Mouse (Mus musculus) hindlimb bud, embryonic 11.5 days (tissue): ENCODE results near the gene Mkrn1.
"Not testable (repeated sequence)": the region's sequence is repeated elsewhere in the genome, so short reads cannot be mapped to it uniquely, and the experiment has no call there.

Experiments
- DNase-seq: peaks from one replicate; pipeline ENCODE4 v3.0.0-alpha.2; 2012; ENCODE audit warnings: low read depth, low spot score; ENCODE audit errors: extremely low spot score

The Mkrn1 gene

DNA sequence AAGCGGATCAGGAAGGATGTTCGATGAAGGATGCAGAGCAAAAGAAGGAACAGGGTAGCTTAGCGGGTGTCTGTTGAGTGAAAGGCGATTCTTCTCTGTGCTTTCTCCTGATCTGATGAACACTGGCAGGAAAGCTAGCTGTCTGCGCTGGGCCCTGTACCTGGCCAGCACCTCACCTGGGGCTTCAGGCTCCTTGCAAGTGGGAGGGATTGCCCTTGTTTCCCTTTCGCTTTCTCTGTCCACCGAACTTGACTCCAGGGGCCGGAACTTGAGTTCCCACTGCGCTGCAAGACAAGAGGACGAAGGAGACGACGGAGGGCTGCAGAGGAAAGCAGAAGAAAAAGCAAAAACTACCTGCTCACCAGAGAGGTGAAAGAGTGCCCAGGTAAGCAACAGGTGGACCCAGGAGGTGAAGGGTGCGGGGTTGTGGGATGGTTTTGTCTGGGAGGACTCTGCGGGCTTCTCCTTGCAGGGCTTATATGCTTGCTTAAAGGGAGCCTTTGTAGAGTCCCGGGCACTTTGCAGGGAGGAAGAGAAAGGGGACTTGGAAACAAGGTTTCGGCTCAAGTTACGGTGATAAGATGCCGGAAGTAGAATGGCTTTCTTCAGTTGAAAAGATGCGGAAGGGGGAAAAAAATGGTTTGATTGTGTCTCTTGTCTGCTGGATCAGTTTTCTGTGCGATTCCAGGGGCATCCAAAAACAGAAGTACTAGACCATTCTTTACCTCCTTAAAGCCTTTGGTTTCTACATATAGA, 39.0 kb downstream of the Mkrn1 start, which contains the start of gene Rab19:
TSS of gene Rab19 (plus strand) at position 51 of the 756 bp plus-strand sequence.
- no peak for DNase-seq

DNA sequence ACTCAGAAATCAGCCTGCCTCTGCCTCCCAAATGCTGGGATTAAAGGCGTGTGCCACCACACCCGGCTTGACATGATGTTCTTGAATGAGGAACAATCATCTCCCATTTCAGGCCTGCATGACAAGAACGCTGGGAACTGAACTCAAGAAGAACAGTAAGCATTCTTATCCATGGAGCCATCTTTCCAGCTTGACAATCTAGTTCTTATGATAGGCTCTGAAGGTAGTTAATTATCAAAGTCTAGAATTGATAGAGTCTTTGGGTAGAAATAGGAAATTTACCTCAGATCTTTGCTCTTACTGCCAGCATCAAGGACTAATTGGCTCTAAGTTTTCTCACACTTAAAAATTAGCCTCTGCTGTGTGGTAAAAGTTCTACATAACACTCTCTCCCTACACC, 40.0 kb downstream of the Mkrn1 start:
- DNase-seq: no peak

DNA sequence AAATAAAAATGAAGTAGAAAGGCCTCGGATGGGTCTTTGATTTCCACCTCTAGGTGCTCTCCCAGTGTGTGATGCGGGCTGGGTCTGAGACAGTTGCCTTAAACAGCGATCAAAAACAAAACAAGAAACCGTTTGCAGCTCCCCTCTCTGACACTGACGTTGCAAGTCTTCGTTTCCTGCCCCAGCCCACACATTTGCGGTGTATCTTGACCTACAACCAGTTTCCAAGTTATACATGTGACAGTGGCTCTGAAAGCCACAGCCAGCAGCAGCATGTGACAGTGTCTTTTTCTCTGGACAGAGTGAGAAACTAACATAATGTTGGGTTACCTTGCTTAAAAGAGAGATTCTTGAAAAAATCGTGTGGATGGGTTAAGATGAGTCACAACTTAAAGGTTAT, 40.5 kb downstream of the Mkrn1 start:
- no peak for DNase-seq

DNA sequence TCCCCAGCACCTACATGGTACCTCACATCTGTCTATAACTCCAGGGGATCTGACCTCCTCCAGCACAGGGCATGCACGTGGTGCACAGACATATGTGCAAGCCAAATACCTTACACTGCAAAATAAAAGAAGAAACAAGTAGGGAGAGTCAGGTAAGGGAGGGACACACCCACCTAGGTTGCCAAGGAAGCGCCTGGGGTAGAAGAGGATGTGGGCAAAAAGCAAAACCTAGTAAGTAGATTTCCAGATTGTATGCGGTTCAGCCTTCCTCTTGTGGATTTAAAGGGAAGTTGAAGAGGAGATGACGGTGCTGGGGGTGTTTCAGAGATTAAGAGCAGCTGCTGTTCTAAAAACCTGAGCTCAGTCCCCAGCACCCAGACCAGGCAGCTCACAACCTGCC, 41.0 kb downstream of the Mkrn1 start:
- DNase-seq: no peak

DNA sequence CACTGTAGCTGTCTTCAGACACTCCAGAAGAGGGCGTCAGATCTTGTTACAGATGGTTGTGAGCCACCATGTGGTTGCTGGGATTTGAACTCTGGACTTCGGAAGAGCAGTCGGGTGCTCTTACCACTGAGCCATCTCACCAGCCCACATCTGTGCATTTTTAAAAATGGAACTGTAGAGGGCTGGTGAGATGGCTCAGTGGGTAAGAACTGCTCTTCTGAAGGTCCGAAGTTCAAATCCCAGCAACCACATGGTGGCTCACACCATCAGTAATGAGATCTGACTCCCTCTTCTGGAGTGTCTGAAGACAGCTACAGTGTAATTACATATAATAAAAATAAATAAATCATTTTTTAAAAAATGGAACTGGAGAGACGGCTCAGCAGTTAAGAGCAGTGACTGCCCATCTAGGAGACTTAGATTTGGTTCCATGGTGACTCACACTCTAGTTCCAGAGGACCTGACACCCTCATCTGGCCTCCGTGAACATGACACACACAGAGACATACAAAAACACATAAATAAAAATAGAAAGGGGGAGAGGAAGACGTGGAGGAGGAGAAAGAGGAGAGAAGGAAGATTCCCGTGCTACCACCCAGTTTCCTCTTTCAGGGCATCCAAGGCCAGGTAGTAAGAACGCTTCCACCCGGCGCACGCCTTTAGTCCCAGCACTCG, 42.0 kb downstream of the Mkrn1 start:
- DNase-seq: not testable (repeated sequence)

DNA sequence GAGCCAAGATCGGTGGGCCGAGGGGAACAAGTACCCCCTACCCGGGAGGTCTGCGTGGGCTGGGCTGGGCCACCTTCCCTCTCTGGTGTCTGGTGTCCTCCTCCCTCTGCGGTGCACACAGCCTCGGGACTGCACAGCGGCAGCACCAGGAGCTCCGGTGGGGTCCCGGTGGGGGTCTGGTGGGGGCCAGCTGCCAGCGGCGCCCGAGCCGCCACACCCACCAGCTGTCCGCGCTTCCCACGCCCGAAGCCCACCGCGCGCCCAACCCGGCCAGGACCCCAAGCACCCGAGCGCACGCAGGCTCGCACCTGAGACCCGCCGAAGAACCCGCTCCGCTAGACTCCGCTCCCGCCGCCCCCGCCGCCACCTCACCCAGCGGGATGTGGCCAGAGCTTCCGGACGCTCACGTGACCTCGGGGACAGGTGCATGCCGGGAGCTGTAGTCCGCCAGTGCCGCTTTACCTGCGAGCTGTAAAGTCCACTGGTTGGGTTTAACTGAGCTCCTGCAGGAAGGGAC, 42.9 kb downstream of the Mkrn1 start, which contains the start of gene Slc37a3:
TSS of gene Slc37a3 (minus strand) at position 365 of the 517 bp plus-strand sequence.
- DNase-seq: peak; percentile 53

DNA sequence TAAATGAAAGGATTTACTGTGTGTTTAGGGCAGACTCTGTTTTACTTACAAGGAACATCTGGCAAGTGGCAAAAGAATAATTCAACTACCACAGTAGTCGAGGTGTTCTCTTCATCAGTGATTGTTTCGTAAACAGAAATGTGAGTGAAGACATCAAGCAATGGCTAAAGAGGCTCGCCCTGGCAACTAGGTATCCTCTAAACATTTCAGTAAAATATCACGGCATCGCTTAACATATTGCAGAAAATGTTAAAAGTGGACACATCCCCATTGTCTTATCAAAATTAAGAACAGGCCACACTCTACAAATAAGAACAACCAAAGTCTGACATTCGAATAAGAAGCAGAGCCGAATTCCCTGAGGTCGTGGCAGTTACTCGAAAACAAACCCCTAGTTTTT, 43.5 kb downstream of the Mkrn1 start:
- DNase-seq: no peak

DNA sequence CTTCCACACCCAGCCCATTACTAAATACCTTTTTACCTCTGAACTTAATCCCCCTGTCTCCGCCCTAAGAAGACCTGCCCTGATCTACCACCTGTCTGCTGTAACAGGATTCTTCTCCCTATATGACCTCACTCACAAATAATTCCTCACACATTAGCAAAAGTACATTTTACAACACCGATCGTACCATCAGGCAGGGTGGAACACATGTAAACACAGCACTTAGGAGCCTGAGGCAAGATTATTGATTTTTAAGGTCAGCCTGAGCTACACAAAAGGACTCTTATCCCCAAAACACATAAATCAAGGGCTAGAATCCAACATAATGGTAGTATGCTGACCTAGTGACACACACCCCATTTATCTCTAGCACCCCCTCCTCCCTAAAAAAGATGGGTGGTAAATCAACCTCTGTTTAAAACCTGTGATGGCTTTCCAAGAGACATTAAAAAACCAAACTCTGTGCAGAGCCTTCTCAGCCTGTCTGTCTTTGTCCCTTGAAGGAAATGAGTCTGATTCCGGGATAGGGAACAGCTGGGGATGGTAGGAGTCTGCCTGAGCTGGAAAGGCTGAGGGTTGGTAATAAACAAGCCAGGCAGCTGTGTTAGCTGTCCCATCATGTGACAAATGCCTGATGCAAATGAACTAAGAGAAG, 46.8 kb downstream of the Mkrn1 start:
- no peak for DNase-seq

DNA sequence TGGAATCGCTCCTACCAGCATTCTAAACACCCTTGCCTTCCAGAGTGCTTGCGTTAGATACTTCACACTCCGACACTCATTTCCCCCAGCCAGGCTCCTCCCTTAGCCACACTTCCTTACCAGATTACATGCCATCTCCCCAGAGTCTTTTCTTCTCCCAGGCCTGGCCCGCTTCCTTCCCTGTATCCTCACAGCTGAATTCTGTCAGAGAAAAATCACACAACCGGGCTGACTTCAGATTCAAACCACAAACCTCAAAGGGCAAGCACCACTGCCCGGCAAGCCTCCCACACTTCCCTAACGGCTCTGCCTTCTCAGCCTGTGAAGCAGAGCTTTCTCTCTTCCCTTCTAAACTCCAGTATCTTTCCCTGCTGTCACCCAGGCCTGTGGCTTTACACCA, 47.5 kb downstream of the Mkrn1 start:
- no peak for DNase-seq

DNA sequence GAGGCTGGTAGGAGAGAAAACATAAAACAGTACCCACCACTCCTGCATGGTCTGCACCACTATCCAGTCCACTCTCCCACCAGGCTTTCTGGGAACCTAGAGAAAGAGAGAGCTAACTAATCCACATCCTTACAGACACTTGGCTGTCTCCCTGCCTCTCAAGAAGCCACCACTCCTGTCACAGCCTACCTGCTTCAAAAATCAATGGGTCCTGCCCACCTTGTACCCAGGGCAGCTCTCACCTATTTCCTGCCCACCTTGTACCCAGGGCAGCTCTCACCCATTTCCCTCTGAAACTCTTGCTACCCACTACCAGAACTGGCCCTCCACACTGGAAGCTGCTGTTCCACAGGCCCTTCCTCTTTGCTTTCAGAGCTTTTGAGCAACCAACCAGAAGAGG, 48.2 kb downstream of the Mkrn1 start:
- no peak for DNase-seq

DNA sequence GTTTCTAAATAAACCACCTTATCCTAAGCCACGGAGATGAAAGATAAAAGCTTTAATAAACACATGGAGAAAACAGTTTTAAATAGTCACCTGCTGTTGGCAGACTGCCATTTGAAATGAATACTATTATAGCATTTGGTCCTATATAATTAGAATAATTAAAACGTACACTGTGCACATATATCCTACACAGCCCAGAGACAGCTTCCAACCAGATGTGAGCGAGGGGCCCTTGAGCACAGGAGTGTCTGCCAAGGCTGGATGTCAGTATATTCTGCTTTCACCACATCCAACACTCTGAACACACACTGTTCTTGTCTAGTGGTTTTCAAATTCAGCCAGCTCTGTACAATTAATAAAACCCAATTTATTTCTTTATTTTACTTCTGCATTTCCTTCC, 50.6 kb downstream of the Mkrn1 start:
- no peak for DNase-seq

DNA sequence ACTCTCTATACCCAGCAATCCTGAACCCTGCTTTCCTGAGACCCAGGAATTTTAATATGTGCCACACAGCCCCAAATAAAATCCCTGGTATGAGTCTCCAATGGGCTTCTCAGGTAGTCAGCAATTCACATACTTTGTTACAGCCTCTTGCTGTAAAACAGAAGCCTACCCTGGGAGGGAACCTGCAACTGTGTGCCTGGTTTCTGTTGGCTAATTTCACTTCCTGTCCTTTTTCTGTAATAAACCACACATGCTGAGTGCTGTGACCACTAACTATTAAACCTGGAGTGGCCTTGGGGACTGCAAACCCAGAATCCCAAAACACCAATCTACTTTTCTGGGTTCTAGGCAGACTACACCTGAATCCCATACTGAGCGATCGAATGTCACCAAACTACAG, 57.6 kb downstream of the Mkrn1 start:
- DNase-seq: no peak

DNA sequence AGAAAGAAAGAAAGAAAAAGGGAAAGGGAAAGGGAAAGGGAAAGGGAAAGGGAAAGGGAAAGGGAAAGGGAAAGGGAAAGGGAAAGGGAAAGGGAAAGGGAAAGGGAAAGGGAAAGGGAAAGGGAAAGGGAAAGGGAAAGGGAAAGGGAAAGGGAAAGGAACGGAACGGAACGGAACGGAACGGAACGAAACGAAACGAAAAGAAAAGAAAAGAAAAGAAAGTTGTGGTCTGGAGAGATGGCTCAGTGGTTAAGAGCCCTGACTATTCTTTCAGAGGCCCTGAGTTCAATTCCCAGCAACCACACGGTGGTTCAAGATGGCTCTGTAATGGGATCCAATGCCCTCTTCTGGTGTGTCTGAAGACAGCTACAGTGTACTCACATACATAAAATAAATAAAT, 61.1 kb downstream of the Mkrn1 start:
- DNase-seq: not testable (repeated sequence)

DNA sequence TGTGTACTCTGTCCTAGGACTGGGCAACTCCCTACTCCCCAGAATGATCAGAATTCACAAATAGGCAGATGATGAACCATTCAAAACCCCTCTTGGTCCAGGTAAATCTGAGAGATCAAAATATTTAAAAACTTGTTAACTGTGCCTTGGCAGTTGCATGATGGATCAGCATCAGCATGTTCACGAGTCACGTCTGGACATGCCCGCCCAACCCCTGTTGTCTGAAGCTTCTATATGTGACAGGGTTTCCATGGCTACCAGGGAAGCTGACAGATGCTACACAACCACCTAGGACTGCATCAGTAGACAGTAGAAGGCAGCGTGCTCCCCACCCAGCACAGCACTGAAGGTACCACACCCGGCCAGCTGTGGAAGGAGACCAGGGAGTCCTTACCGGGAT, 71.3 kb downstream of the Mkrn1 start:
- DNase-seq: no peak

DNA sequence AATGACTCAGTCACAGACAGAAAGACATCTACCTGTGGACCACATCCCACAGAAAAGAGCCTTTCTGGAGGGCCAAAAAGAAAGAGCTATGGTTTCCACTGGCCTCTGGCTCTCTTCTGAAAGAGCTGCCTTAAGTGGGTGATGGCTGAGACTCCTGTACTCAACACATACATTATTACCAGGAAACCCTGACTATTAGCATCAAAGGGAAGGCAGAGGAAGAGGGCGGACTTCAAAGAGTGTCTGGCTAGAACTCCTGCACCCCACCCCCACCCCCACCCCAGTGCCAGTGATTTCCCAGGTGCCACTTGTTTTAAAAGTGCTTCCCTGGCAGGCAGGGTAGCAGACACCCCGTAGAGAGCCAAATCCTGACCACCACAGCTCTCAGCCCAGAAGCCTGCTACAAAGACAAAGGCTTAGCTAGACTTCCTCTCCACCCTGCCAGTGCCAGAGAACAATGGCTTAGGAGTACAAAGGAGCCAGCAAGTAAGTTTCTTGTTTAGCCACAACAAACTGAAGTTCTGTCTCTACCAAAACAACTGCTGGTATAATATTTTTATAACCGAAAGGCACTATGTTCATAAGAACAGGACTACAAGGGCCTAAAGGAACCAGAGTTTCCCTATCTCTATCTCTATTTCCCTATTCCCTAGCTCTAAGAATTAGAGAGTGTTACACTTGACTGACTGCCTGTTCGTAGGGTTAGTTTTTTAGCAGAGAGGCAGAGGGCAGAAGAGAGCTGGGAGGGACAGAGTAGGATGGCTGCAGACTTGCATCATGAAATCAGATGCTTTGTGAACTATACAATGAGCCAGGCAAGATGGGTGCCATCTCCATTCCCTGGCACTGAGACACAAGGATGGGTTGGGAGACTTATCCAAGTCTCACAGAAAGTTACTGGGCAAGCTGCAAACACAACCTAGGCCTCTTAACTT, 72.1 kb downstream of the Mkrn1 start:
- no peak for DNase-seq
